Mouse (Mus musculus) heart, embryonic 11.5 days (tissue): Measurements from ENCODE around the gene Pxk. TPM values are rescaled to one million over a fixed set of nuclear protein-coding genes. Genes with fewer than 3 reads are reported as not detected.

ENCODE experiments used
- ATAC-seq: fragments of 200-750 bp; cut with Nextera tagmentation; replicated peaks from 2 replicates; pipeline ENCODE4 v1.8.0; 2017; ENCODE audit warnings: moderate library complexity; ENCODE audit not compliant: insufficient number of reproducible peaks, low FRiP score, low TSS enrichment
- H3K27ac ChIP-seq: fragments of 300-500 bp; sonication (generic); 2 replicates; pipeline ENCODE4 v1.5.1; 2014; ENCODE audit warnings: mild to moderate bottlenecking, low read depth, low read length
- H3K27me3 ChIP-seq: fragments of 300-500 bp; sonication (generic); 2 replicates; pipeline ENCODE4 v1.6.1; 2014; ENCODE audit warnings: mild to moderate bottlenecking, low read length, mixed read lengths; ENCODE audit not compliant: control insufficient read depth, insufficient read depth
- H3K36me3 ChIP-seq: fragments of 300-500 bp; sonication (generic); 2 replicates; pipeline ENCODE4 v1.6.1; 2014; ENCODE audit warnings: mild to moderate bottlenecking, low read length, moderate library complexity, mixed read lengths; ENCODE audit not compliant: control insufficient read depth, insufficient read depth
- H3K4me1 ChIP-seq: fragments of 300-500 bp; sonication (generic); 2 replicates; pipeline ENCODE4 v1.6.1; 2014; ENCODE audit warnings: low read length; ENCODE audit not compliant: control insufficient read depth, insufficient read depth
- H3K4me2 ChIP-seq: fragments of 300-500 bp; sonication (generic); 2 replicates; pipeline ENCODE4 v1.6.1; 2014; ENCODE audit warnings: mild to moderate bottlenecking, moderate library complexity
- H3K4me3 ChIP-seq: fragments of 300-500 bp; sonication (generic); 2 replicates; pipeline ENCODE4 v1.5.1; 2014; ENCODE audit warnings: low read depth, low read length
- H3K9ac ChIP-seq: fragments of 300-500 bp; sonication (generic); 2 replicates; pipeline ENCODE4 v1.6.1; 2014; ENCODE audit warnings: mild to moderate bottlenecking, low read depth, low read length, moderate library complexity
- H3K9me3 ChIP-seq: fragments of 300-500 bp; sonication (generic); replicated peaks from 2 replicates; pipeline ENCODE4 v1.6.1; 2016; ENCODE audit warnings: low read length; ENCODE audit not compliant: control insufficient read depth
- WGBS: fragments of 180-500 bp; shearing (Covaris S2); extraction: QIAGEN DNeasy Blood & Tissue Kit; methylation state at CpG from one replicate; pipeline ENCODE4 v1.1.7; 2014; ENCODE audit not compliant: insufficient replicate concordance; 5-methylcytosine and 5-hydroxymethylcytosine counted together
- polyA plus RNA-seq: library from polyadenylated mRNA; unstranded; fragments of >200 nt; fragmentation: Nextera tagmentation; extraction: Ambion mirVana; gene quantifications from 2 replicates; pipeline ENCODE4 v1.2.1, GENCODE M21; 2014

The Pxk gene
- polyA plus RNA-seq, 1 experiment from 2014 or later, result 26.6 TPM

- WGBS, result 77% methylated on average over 5 of the region's 5 CpGs
- H3K4me3 ChIP-seq, result no peak overlapping the region
- ATAC-seq, result no peak
Measured at GRCm38 (mm10) chr14:8207543-8207942, 109.5 kb downstream of the Pxk start.

GRCm38 (mm10) chr14:8208876-8209275 lies 110.9 kb downstream of the Pxk start:
- no peak overlapping the region for H3K27ac ChIP-seq
- 62% methylated on average over 3 of the region's 3 CpGs for WGBS
- H3K4me2 ChIP-seq, result no peak overlapping the region
- H3K27me3 ChIP-seq, result no peaks in the 10 kb centered on the region
- H3K4me1 ChIP-seq, result peaks cover 12% of the 10 kb centered on the region
- 0 out of 2 replicates have a peak overlapping the region, but pooled peaks have one; percentile 8 for H3K9ac ChIP-seq
- no peaks in the 10 kb centered on the region for H3K36me3 ChIP-seq
- no peak overlapping the region for H3K4me3 ChIP-seq
- H3K9me3 ChIP-seq, result no peaks in the 10 kb centered on the region
- no peak for ATAC-seq

More at GRCm38 (mm10) chr14:8207543-8207942, 109.5 kb downstream of the Pxk start:
- H3K27me3 ChIP-seq, result no peaks in the 10 kb centered on the region
- H3K9me3 ChIP-seq, result no peaks in the 10 kb centered on the region
- no peaks in the 10 kb centered on the region for H3K36me3 ChIP-seq
- H3K9ac ChIP-seq, result no peak overlapping the region
- H3K27ac ChIP-seq, result no peak overlapping the region
- peaks cover 12% of the 10 kb centered on the region for H3K4me1 ChIP-seq
- no peak overlapping the region for H3K4me2 ChIP-seq

GRCm38 (mm10) chr14:8209896-8210295 lies 111.9 kb downstream of the Pxk start:
- Histone ChIP-seq H3K36me3 (no peaks in the 10 kb centered on the region), H3K27ac (no peak overlapping the region), H3K4me1 (peaks cover 12% of the 10 kb centered on the region), H3K9me3 (no peaks in the 10 kb centered on the region), H3K9ac (no peak overlapping the region), H3K27me3 (no peaks in the 10 kb centered on the region), H3K4me2 (no peak overlapping the region), H3K4me3 (no peak overlapping the region)
- 88% methylated on average over 2 of the region's 2 CpGs for WGBS
- no peak for ATAC-seq

GRCm38 (mm10) chr14:8212996-8213395 lies 115.0 kb downstream of the Pxk start:
- Histone ChIP-seq H3K9me3 (no peaks in the 10 kb centered on the region), H3K27me3 (no peaks in the 10 kb centered on the region), H3K36me3 (no peaks in the 10 kb centered on the region), H3K27ac (no peak overlapping the region), H3K9ac (no peak overlapping the region), H3K4me3 (no peak overlapping the region), H3K4me2 (no peak overlapping the region), H3K4me1 (no peaks in the 10 kb centered on the region)
- 77% methylated on average over 2 of the region's 2 CpGs for WGBS
- no peak for ATAC-seq

- under 1% methylated on average over 39 of the region's 49 CpGs for WGBS
- Histone ChIP-seq H3K4me3 (peak within 1 kb of the TSS; percentile 71), H3K27ac (peak within 1 kb of the TSS; percentile 82), H3K9ac (peak within 1 kb of the TSS; percentile 89), H3K4me2 (peak within 1 kb of the TSS; percentile 96), H3K4me1 (no peaks in the 10 kb centered on the region), H3K36me3 (no peaks in the 10 kb centered on the region), H3K9me3 (no peaks in the 10 kb centered on the region), H3K27me3 (no peaks in the 10 kb centered on the region)
- peak; percentile 97 for ATAC-seq
Measured at GRCm38 (mm10) chr14:8213803-8214224, 115.8 kb downstream of the Pxk start, which contains the start of gene Kctd6. TSS of gene Kctd6 (plus strand) at chr14:8214140.

Other genes starting within 250 kb of the Pxk start
- gene Gm45521, start 140.9 kb upstream of the Pxk start, polyA plus RNA-seq, result 0.33 TPM in 1 of 2 replicates, not detected in the other
- 0.06 TPM in 1 of 2 replicates, not detected in the other for gene Dnase1l3, start 103.6 kb upstream of the Pxk start, polyA plus RNA-seq
- 9.4 and 10.2 TPM in 2 replicates for gene Abhd6, start 95.3 kb upstream of the Pxk start, polyA plus RNA-seq
- 40.0 and 43.5 TPM in 2 replicates for gene Rpp14, start 17.8 kb upstream of the Pxk start, polyA plus RNA-seq
- 413 and 460 TPM in 2 replicates for gene Pdhb, start 74.8 kb downstream of the Pxk start, polyA plus RNA-seq
- gene Kctd6, start 115.9 kb downstream of the Pxk start, polyA plus RNA-seq, result 7.4 and 8.1 TPM in 2 replicates
- gene Acox2, start 161.1 kb downstream of the Pxk start, polyA plus RNA-seq, result 0.42 and 0.52 TPM in 2 replicates
- gene Fam107a, start 219.8 kb downstream of the Pxk start, polyA plus RNA-seq, result 0.23 and 0.30 TPM in 2 replicates